Mouse (Mus musculus): ENCODE results near the gene Slc6a13.
A peak's percentile ranks its signal among the peaks of the same experiment; 100 is the strongest.

The Slc6a13 gene

DNA sequence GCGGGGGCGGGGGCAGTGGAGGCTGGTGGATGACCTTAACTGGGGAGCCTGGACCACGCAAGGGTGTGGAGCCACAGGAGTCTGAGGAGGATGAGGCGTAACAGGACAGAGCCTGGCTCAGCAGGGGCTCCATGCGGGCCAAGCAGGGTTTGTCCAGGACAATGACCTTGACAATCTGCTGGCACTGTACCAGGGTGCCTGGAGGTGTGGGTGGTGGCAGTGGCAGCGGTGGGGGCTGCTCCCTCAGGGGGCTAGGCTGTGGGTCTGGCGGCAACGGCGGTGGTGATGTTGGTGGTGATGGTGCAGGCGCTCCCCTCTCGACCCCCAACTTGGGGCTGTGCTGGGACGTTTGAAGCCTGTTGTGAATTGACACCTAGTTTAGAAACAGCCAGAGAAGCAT, 76.1 kb downstream of the Slc6a13 start:
- no peak for DNase-seq (ENCODE audit: low read depth, low spot score)

DNA sequence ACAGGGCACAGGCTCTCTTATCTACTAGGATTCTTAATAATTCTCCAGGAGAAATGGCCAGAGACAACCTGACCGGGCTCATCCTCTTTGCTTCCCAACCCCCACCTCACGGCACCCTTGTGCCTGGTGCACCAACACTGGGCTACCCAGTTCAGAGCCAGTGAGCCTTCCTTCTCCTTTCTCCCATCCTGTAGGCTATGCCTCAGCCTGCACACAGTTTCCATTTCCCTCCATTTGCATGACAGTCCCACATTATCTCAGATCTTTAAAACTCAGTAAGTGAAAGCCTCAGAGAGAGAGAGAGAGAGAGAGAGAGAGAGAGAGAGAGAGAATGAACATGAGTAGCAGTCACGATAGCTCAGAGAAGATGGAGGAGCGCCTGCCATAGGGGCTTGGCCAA, 78.2 kb downstream of the Slc6a13 start:
- DNase-seq (ENCODE audit: low read depth, low spot score): peak; percentile 25

DNA sequence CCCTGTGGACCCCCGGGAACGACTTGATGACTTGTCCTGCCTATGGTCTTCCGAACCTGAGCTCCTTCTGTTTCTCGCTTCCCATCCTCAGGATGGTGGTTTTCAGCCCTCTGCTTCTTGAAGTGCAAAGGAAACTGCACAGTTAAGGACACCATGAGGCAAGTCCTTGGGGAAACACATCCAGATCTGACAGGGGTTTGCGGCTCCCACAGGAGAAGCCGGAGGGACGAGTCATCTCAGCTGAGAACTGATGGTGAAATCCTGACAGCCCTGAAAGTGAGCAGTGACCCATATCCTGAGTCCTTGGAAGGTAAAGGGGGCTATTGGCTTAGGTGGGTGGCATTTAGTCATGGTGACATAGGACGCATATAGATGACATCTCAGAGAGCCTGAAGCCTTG, 80.5 kb downstream of the Slc6a13 start:
- DNase-seq (ENCODE audit: low read depth, low spot score): no peak

DNA sequence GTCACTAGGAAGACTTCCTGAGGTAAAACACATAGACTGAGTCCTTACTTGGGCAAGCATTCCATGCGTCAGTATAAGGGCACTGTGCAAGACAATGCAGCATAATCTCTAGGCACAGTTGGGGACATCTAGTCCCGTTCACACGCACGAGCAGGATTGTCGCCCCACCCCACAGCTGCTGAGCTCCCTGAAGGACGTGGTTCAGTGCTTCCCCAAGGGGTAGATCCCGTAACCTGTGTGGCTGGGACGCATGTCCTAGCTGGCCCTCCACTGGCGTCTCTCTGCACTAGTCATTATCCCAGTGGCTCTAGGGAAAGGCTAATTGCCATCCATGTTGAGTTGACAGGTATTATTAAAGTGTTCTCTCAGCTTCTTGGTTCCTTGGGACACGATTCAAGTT, 82.0 kb downstream of the Slc6a13 start:
- DNase-seq (ENCODE audit: low read depth, low spot score): no peak

DNA sequence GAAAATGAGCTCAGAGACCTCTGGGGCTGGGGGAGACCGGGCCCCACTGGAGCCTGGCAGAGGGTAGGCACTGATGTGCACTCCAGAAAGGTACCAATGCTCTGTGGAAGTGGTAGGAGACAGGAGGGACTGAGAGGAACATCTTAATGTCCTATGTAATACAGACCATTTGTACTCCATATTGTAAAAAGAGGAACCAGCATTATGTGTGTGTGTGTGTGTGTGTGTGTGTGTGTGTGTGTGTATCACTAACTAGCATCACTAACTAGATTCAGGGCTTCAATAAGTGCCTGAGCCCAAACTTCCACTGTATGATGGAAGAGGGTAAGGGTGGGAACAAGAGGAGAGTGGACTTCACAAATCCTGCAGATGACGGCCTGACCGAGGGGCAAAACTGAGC, 85.4 kb downstream of the Slc6a13 start:
- no peak for DNase-seq (ENCODE audit: low read depth, low spot score)
